Mouse (Mus musculus) MEL (cell line): ENCODE data around the gene Angptl8. TPM values are rescaled to one million over a fixed set of nuclear protein-coding genes. Genes with fewer than 3 reads are reported as not detected.

Source experiments
- DNase-seq: peaks from one replicate; pipeline ENCODE4 v3.0.0; 2011; ENCODE audit warnings: low read depth, low spot score
- H3K27ac ChIP-seq: 2 replicates; pipeline ENCODE4 v1.5.1; 2012; ENCODE audit warnings: low read depth, mild to moderate bottlenecking, control low read depth, low read length, moderate library complexity; ENCODE audit not compliant: control insufficient read depth
- H3K27me3 ChIP-seq, 2 experiments: fragments of 150-350 bp in 1 of 2; sonication (generic) in 1 of 2; 2 replicates each; pipeline ENCODE4 v1.6.1; 2012; ENCODE audit warnings: low read length in 2 of 2, mild to moderate bottlenecking in 2 of 2, improper control_type of control experiment in 1 of 2, moderate library complexity in 1 of 2; ENCODE audit not compliant: insufficient read depth in 2 of 2, control insufficient read depth in 1 of 2
- H3K36me3 ChIP-seq, 2 experiments: 2 replicates each; pipeline ENCODE4 v1.6.1; 2012 to 2014; ENCODE audit warnings: low read length in 2 of 2, improper control_type of control experiment in 1 of 2, inconsistent platforms in 1 of 2, mild to moderate bottlenecking in 1 of 2; ENCODE audit not compliant: insufficient read depth in 2 of 2, control insufficient read depth in 1 of 2
- H3K4me1 ChIP-seq, 2 experiments: fragments of 150-350 bp in 1 of 2; sonication (generic) in 1 of 2; 2 replicates each; pipeline ENCODE4 v1.6.1; 2012; ENCODE audit warnings: low read length in 2 of 2, improper control_type of control experiment in 1 of 2, mild to moderate bottlenecking in 1 of 2; ENCODE audit not compliant: insufficient read depth in 2 of 2, control insufficient read depth in 1 of 2
- H3K4me3 ChIP-seq, 2 experiments: fragments of 150-350 bp in 1 of 2; sonication (generic) in 1 of 2; 2 replicates each; pipeline ENCODE4 v1.5.1; 2012; ENCODE audit warnings: low read depth in 2 of 2, low read length in 2 of 2, mild to moderate bottlenecking in 2 of 2, moderate library complexity in 2 of 2, control low read depth in 1 of 2, improper control_type of control experiment in 1 of 2; ENCODE audit not compliant: control insufficient read depth in 1 of 2, insufficient read depth in 1 of 2
- H3K79me2 ChIP-seq: 2 replicates; pipeline ENCODE4 v1.6.1; 2012; ENCODE audit warnings: mild to moderate bottlenecking, low read length, moderate library complexity; ENCODE audit not compliant: control insufficient read depth, poor library complexity, insufficient read depth
- H3K9ac ChIP-seq: 2 replicates; pipeline ENCODE4 v1.6.1; 2012; ENCODE audit warnings: low read depth, mild to moderate bottlenecking, control low read depth, low read length, moderate library complexity; ENCODE audit not compliant: control insufficient read depth, poor library complexity, severe bottlenecking
- H3K9me3 ChIP-seq: fragments of 150-350 bp; sonication (generic); replicated peaks from 2 replicates; pipeline ENCODE4 v1.6.1; 2012; ENCODE audit warnings: mild to moderate bottlenecking, low read length, improper control_type of control experiment, moderate library complexity; ENCODE audit not compliant: insufficient read depth
- BHLHE40 ChIP-seq: IDR thresholded peaks from 2 replicates; pipeline ENCODE4 v1.6.1; 2012; ENCODE audit warnings: low read depth, mild to moderate bottlenecking, inconsistent platforms, low read length, improper control_type of control experiment, borderline replicate concordance
- CHD1 ChIP-seq: IDR thresholded peaks from 2 replicates; pipeline ENCODE4 v1.6.1; 2012; ENCODE audit warnings: low read depth, mild to moderate bottlenecking, inconsistent platforms, low read length, improper control_type of control experiment
- CTCF ChIP-seq, 3 experiments: IDR thresholded peaks in 2 of 3; conservative IDR thresholded peaks in 1 of 3; 2 replicates each; pipeline ENCODE4 v1.5.1; 2011 to 2012; ENCODE audit warnings: low read length in 3 of 3, low read depth in 2 of 3, mild to moderate bottlenecking in 2 of 3, improper control_type of control experiment in 1 of 3, inconsistent platforms in 1 of 3, mixed read lengths in 1 of 3, moderate library complexity in 1 of 3; ENCODE audit not compliant: control insufficient read depth in 1 of 3, insufficient read depth in 1 of 3, poor library complexity in 1 of 3, severe bottlenecking in 1 of 3
- ELF1 ChIP-seq: IDR thresholded peaks from 2 replicates; pipeline ENCODE4 v1.6.1; 2014; ENCODE audit warnings: low read depth, mild to moderate bottlenecking, inconsistent platforms, low read length, improper control_type of control experiment, moderate library complexity
- ETS1 ChIP-seq: IDR thresholded peaks from 2 replicates; pipeline ENCODE4 v1.6.1; 2012; ENCODE audit warnings: low read depth, mild to moderate bottlenecking, inconsistent platforms, low read length, improper control_type of control experiment, moderate library complexity
- HCFC1 ChIP-seq: IDR thresholded peaks from 2 replicates; pipeline ENCODE4 v1.6.1; 2012; ENCODE audit warnings: low read depth, mild to moderate bottlenecking, inconsistent platforms, low read length, improper control_type of control experiment, moderate library complexity
- MAX ChIP-seq: IDR thresholded peaks from 2 replicates; pipeline ENCODE4 v1.6.1; 2011; ENCODE audit warnings: low read length, improper control_type of control experiment
- MAZ ChIP-seq: IDR thresholded peaks from 2 replicates; pipeline ENCODE4 v1.6.1; 2012; ENCODE audit warnings: low read depth, mild to moderate bottlenecking, inconsistent platforms, low read length, improper control_type of control experiment
- MEF2A ChIP-seq: IDR thresholded peaks from 2 replicates; pipeline ENCODE4 v1.6.1; 2014; ENCODE audit warnings: low read depth, mild to moderate bottlenecking, inconsistent platforms, low read length, improper control_type of control experiment; ENCODE audit not compliant: poor library complexity, insufficient replicate concordance, severe bottlenecking; ENCODE audit errors: extremely low read depth
- NELFE ChIP-seq: IDR thresholded peaks from 2 replicates; pipeline ENCODE4 v1.6.1; 2011; ENCODE audit warnings: low read depth, low read length, improper control_type of control experiment
- NRF1 ChIP-seq: IDR thresholded peaks from 2 replicates; pipeline ENCODE4 v1.6.1; 2014; ENCODE audit warnings: low read depth, mild to moderate bottlenecking, inconsistent platforms, low read length, improper control_type of control experiment, moderate library complexity; ENCODE audit not compliant: poor library complexity, insufficient read depth, severe bottlenecking
- POLR2A ChIP-seq, 2 experiments: IDR thresholded peaks; 2 replicates each; pipeline ENCODE4 v1.6.1; 2011 to 2012; ENCODE audit warnings: low read length in 2 of 2, mild to moderate bottlenecking in 2 of 2, control low read depth in 1 of 2, improper control_type of control experiment in 1 of 2, low read depth in 1 of 2, moderate library complexity in 1 of 2; ENCODE audit not compliant: control insufficient read depth in 1 of 2, insufficient read depth in 1 of 2, poor library complexity in 1 of 2
- POLR2AphosphoS2 ChIP-seq: IDR thresholded peaks from 2 replicates; pipeline ENCODE4 v1.6.1; 2011; ENCODE audit warnings: low read length, improper control_type of control experiment
- RAD21 ChIP-seq: IDR thresholded peaks from 2 replicates; pipeline ENCODE4 v1.6.1; 2011; ENCODE audit warnings: mild to moderate bottlenecking, low read depth, low read length, improper control_type of control experiment
- SIN3A ChIP-seq: IDR thresholded peaks from 2 replicates; pipeline ENCODE4 v1.6.1; 2012; ENCODE audit warnings: low read length, improper control_type of control experiment, inconsistent platforms
- TBP ChIP-seq: IDR thresholded peaks from 2 replicates; pipeline ENCODE4 v1.8.0; 2011; ENCODE audit warnings: low read depth, low read length, improper control_type of control experiment
- USF1 ChIP-seq: IDR thresholded peaks from 2 replicates; pipeline ENCODE4 v1.6.1; 2014; ENCODE audit warnings: low read depth, mild to moderate bottlenecking, inconsistent platforms, low read length, improper control_type of control experiment, moderate library complexity
- ZMIZ1 ChIP-seq: IDR thresholded peaks from 2 replicates; pipeline ENCODE4 v1.6.1; 2012; ENCODE audit warnings: low read depth, mild to moderate bottlenecking, inconsistent platforms, low read length, improper control_type of control experiment, moderate library complexity
- polyA plus RNA-seq, 2 experiments: library from polyadenylated mRNA; stranded (reverse) in 1 of 2; unstranded in 1 of 2; fragments of >175 nt in 1 of 2; fragments of >200 nt in 1 of 2; gene quantifications; 2 replicates each; pipeline versions ENCODE4 v1.2.1 to v1.2.4; 2012; ENCODE audit warnings: low replicate concordance in 2 of 2, low read depth in 1 of 2; ENCODE audit not compliant: insufficient read length in 2 of 2, insufficient read depth in 1 of 2, missing spikeins in 1 of 2
- total RNA-seq: library from RNA; depleted of rRNA; stranded (reverse); fragments of 300-350 nt; gene quantifications from 2 replicates; pipeline ENCODE4 v1.2.3, GENCODE M21; 2012

The Angptl8 gene
- total and polyA plus RNA-seq, 3 experiments = 0.25 TPM; not detected in 2

DNA sequence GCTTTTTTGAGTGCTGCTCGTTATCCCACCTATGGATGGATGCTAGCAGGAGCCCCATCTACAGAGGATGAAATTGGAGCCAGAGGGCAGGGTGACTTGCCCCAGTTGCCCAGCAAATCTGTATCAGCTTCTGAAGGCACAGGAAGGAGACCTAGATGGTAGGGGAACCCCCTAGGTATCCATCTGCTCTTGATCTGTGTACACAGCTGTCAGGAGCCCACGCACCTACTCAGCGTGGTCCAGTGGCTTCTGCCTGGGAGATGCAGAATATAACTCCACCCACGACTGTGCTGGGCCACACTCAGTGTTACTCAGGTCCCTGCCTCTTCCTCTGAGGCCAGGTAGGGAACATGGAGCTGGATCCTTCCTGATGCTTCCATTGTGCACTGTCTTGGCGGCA is 18.7 kb downstream of the Angptl8 start:
- H3K79me2 ChIP-seq = no peaks in the 10 kb centered on the region; the same call in 1 of the 2 replicates
- no peak overlapping the region for H3K27ac ChIP-seq
- no peak overlapping the region for H3K4me3 ChIP-seq
- H3K9me3 ChIP-seq = no peaks in the 10 kb centered on the region
- DNase-seq = no peak
- H3K36me3 ChIP-seq = peaks cover 0 to 3% of the 10 kb centered on the region in 2 experiments; a peak in 1 of 4 replicates
- H3K4me1 ChIP-seq = no peaks in the 10 kb centered on the region
- H3K9ac ChIP-seq = no peak overlapping the region
- peaks cover 3 to 8% of the 10 kb centered on the region in 2 experiments for H3K27me3 ChIP-seq
- no peak for TF ChIP-seq SIN3A
- TF ChIP-seq BHLHE40 = no peak
- TF ChIP-seq HCFC1 = no peak
- TF ChIP-seq RAD21 = no peak

GRCm38 (mm10) chr9:21854894-21855293 is 19.6 kb downstream of the Angptl8 start:
- peaks cover 0 to 3% of the 10 kb centered on the region in 2 experiments; a peak in 1 of 4 replicates for H3K36me3 ChIP-seq
- no peak for DNase-seq
- peaks cover 3 to 8% of the 10 kb centered on the region in 2 experiments for H3K27me3 ChIP-seq
- no peak for TF ChIP-seq ETS1
- no peak for TF ChIP-seq ZMIZ1
- TF ChIP-seq NELFE = no peak
- no peak for TF ChIP-seq ELF1
- no peak for TF ChIP-seq NRF1
- no peak for TF ChIP-seq USF1
- no peak for TF ChIP-seq CTCF (IDR thresholded peaks at IDR 0.05 in 2 of 3, conservative IDR thresholded peaks at IDR 0.05 in 1 of 3; ENCODE audit: control insufficient read depth in 1 of 3, insufficient read depth in 1 of 3, low read depth in 2 of 3, low read length in 3 of 3, poor library complexity in 1 of 3, severe bottlenecking in 1 of 3)
- TF ChIP-seq POLR2AphosphoS2 = no peak
- TF ChIP-seq MEF2A = no peak
- TF ChIP-seq SIN3A = no peak
- no peak for TF ChIP-seq MAX
- no peak for TF ChIP-seq POLR2A (IDR thresholded peaks at IDR 0.05; ENCODE audit: control insufficient read depth in 1 of 2, insufficient read depth in 1 of 2, low read depth in 1 of 2, low read length in 2 of 2, poor library complexity in 1 of 2)
- TF ChIP-seq MAZ = no peak
- no peak for TF ChIP-seq CHD1
- TF ChIP-seq TBP = no peak
- H3K4me1 ChIP-seq = no peaks in the 10 kb centered on the region
- no peak overlapping the region for H3K27ac ChIP-seq
- no peak overlapping the region for H3K9ac ChIP-seq
- no peaks in the 10 kb centered on the region; the same call in 1 of the 2 replicates for H3K79me2 ChIP-seq
- H3K9me3 ChIP-seq = no peaks in the 10 kb centered on the region
- H3K4me3 ChIP-seq = no peak overlapping the region
